Mouse (Mus musculus): Measurements from ENCODE around the gene Nradd. TPM values are rescaled to one million over a fixed set of nuclear protein-coding genes. Genes with fewer than 3 reads are reported as not detected.

Nradd gene
- 34.9 and 38.0 TPM in 2 replicates for polyA plus RNA-seq (2015; fragmentation: Nextera tagmentation; extraction: Ambion mirVana)

GRCm38 (mm10) chr9:110624361-110625166 is at the start of gene Nradd:
Gene Nradd, minus strand, starts transcription at chr9:110624452.
- peaks cover 39% of the 10 kb centered on the region for H3K36me3 ChIP-seq
- H3K27me3 ChIP-seq, result 0 out of 2 replicates have a peak, but pooled peaks cover 5% of the 10 kb centered on the region
- ATAC-seq (ENCODE audit: low FRiP score), result peak; percentile 94
- H3K9ac ChIP-seq, result peak within 1 kb of the TSS; percentile 81
- H3K9me3 ChIP-seq, result no peaks in the 10 kb centered on the region
- peak within 1 kb of the TSS; percentile 97 for H3K4me2 ChIP-seq
- peak within 1 kb of the TSS; percentile 92 for H3K27ac ChIP-seq
- peaks cover 29% of the 10 kb centered on the region for H3K4me1 ChIP-seq (replicated peaks)
- H3K4me3 ChIP-seq, result peak within 1 kb of the TSS; percentile 54
- under 1% methylated on average over 41 of the region's 41 CpGs for WGBS

DNA sequence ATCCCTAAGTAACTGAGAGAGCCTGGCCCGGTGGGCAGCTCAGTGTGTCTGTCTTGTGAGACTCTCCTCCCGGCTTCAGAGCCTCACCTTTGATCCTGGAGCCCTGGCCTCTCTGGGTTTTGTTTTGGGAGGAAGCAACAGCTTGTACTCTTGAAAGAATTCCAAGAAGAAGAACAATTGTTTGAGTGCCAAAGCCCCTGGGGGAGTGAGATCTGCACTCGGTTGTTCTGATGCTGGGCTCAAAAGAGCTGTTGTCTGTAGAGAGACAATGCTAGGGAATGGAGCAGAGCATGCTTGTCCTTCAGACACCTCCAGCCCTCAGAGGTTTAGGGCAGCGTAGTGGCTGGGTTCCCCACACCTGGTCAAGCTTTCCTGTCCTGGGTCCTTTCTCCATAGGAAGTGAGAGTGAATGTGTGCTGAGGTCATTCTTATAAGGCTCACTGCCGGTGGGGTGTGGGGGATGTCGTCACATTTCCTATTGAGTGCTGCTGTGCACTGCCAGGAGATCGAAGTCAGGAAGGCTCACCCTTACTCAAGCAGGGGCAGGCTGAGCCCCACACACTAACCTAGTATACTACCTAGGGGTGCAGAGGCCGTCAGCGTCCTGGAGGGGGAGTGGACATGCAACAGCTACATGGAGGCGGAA is 49.0 kb upstream of the Nradd start:
- H3K27ac ChIP-seq, result peak overlapping the region; percentile 30; the same call in 1 of the 2 replicates
- H3K27me3 ChIP-seq, result no peaks in the 10 kb centered on the region
- H3K4me1 ChIP-seq (replicated peaks), result peaks cover 29% of the 10 kb centered on the region
- H3K9me3 ChIP-seq, result no peaks in the 10 kb centered on the region
- H3K9ac ChIP-seq, result peak overlapping the region; percentile 55
- WGBS, result 51% methylated on average over 10 of the region's 10 CpGs
- no peaks in the 10 kb centered on the region for H3K36me3 ChIP-seq
- H3K4me3 ChIP-seq, result no peak overlapping the region
- ATAC-seq (ENCODE audit: low FRiP score), result 0 out of 2 replicates have a peak, but pooled peaks have one; percentile 24
- H3K4me2 ChIP-seq, result 0 out of 2 replicates have a peak overlapping the region, but pooled peaks have one; percentile 1

DNA sequence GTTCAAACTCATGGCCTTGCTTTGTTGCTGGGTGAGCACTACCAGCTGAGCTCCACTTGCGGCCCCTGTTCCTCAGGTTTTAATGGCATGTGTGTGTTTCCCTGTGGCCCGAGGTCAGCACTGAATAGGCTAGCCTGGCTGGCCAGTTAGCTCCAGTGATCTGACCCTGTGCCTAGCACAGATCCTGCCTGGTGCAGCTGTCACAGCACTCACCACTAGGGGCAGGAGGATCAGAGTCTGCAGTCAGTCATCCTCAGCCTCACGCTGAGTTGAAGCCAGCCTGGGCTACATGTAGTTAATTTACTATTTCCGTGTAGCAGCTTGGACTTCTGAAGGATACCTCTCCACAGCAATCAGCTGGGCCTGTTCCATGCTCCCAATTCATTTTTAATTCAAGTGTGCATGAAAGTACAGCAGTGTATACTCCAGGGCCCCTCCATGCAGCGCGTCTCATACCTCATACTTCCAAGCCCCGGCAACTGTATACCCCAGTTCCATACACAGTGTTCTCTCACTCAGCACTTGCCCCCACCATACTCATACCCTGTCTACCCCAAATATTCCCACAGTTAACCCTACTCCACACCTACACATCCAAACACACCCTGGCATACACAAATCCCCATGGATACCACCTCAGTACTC is 48.3 kb upstream of the Nradd start:
- no peaks in the 10 kb centered on the region for H3K36me3 ChIP-seq
- H3K4me1 ChIP-seq (replicated peaks), result peaks cover 23% of the 10 kb centered on the region
- 0 out of 2 replicates have a peak, but pooled peaks have one; percentile 28 for ATAC-seq (ENCODE audit: low FRiP score)
- H3K4me2 ChIP-seq, result no peak overlapping the region
- 63% methylated on average over 7 of the region's 7 CpGs for WGBS
- H3K9ac ChIP-seq, result peak overlapping the region; percentile 55; the same call in 1 of the 2 replicates
- no peak overlapping the region for H3K4me3 ChIP-seq
- peak overlapping the region; percentile 30; the same call in 1 of the 2 replicates for H3K27ac ChIP-seq
- no peaks in the 10 kb centered on the region for H3K9me3 ChIP-seq
- H3K27me3 ChIP-seq, result no peaks in the 10 kb centered on the region

DNA sequence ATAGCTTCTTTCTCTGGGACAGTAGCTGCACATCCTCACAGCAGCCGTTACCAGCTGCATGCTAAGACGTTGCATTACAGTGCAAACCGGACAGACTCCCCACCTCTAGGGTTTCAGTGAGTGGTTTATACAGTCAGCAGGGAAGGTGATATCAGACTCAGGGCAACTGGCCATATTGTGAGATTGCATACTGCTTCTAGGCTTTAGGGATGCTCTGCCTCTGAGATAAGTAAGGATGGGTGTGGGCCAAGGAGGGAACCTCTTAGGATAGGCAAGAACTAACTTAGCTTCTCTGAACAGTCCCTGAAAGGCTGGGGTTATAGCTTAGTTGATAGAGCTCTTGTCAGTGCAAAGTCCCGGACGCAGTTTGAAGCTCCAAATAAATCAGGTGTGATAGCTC is 45.5 kb upstream of the Nradd start:
- WGBS, result 93% methylated on average over 5 of the region's 5 CpGs
- ATAC-seq (ENCODE audit: low FRiP score), result no peak
- no peak overlapping the region for H3K4me2 ChIP-seq

GRCm38 (mm10) chr9:110668601-110669293 is 44.5 kb upstream of the Nradd start:
- no peak overlapping the region for H3K27ac ChIP-seq
- WGBS, result 95% methylated on average over 6 of the region's 6 CpGs
- no peak for ATAC-seq (ENCODE audit: low FRiP score)
- H3K9ac ChIP-seq, result no peak overlapping the region
- no peaks in the 10 kb centered on the region for H3K36me3 ChIP-seq
- peaks cover 49% of the 10 kb centered on the region for H3K4me1 ChIP-seq (replicated peaks)
- H3K27me3 ChIP-seq, result no peaks in the 10 kb centered on the region
- no peak overlapping the region for H3K4me2 ChIP-seq
- H3K4me3 ChIP-seq, result no peak overlapping the region
- no peaks in the 10 kb centered on the region for H3K9me3 ChIP-seq

More for the DNA sequence above, 45.5 kb upstream of the Nradd start:
- Histone ChIP-seq H3K4me1 (replicated peaks) (peaks cover 42% of the 10 kb centered on the region), H3K9me3 (no peaks in the 10 kb centered on the region), H3K27me3 (no peaks in the 10 kb centered on the region), H3K9ac (no peak overlapping the region), H3K4me3 (no peak overlapping the region), H3K36me3 (no peaks in the 10 kb centered on the region), H3K27ac (no peak overlapping the region)

DNA sequence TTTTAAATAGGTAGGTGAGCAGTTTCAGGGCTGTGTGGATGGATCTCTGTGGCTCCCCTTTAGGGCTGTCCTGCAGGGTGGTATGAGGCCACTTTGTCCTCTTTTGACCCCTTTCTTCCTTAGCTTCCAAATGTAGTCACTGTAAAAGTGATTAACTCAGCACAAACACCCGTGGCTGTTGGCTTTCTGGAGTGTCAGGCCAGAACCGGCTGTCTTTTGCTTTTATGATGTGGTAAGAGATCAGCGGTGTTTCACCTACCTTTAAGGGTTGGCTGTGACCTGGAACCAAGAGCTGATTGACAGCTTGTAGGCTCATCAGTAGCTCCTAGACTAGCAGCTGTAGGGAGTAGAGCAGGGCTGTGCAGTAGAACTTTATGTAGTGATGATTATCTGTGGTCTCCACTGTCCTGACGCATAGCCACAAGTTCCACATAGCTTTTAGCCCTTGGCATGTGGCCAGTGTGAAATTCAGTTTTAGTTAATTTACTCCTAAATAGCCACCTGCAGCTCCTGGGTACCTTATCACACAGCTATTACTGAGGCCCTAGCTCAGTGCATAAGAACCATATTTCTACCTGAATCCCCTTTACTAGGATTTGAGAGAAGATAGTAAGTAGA is 43.1 kb upstream of the Nradd start:
- H3K9me3 ChIP-seq, result no peaks in the 10 kb centered on the region
- no peak overlapping the region for H3K4me3 ChIP-seq
- WGBS, result 79% methylated on average over 4 of the region's 4 CpGs
- no peaks in the 10 kb centered on the region for H3K36me3 ChIP-seq
- ATAC-seq (ENCODE audit: low FRiP score), result no peak
- no peaks in the 10 kb centered on the region for H3K27me3 ChIP-seq
- H3K4me1 ChIP-seq (replicated peaks), result peaks cover 39% of the 10 kb centered on the region
- no peak overlapping the region for H3K9ac ChIP-seq
- H3K4me2 ChIP-seq, result no peak overlapping the region
- H3K27ac ChIP-seq, result no peak overlapping the region

- 0 out of 2 replicates have a peak overlapping the region, but pooled peaks have one; percentile 35 for H3K27ac ChIP-seq
- H3K9ac ChIP-seq, result no peak overlapping the region
- no peak overlapping the region for H3K4me3 ChIP-seq
- H3K27me3 ChIP-seq, result no peaks in the 10 kb centered on the region
- H3K4me1 ChIP-seq (replicated peaks), result peaks cover 38% of the 10 kb centered on the region
- no peaks in the 10 kb centered on the region for H3K9me3 ChIP-seq
- H3K4me2 ChIP-seq, result no peak overlapping the region
- H3K36me3 ChIP-seq, result no peaks in the 10 kb centered on the region
- ATAC-seq (ENCODE audit: low FRiP score), result no peak
- WGBS, result 38% methylated on average over 8 of the region's 8 CpGs
Observed at GRCm38 (mm10) chr9:110666374-110666773, 42.1 kb upstream of the Nradd start.

- no peak for ATAC-seq (ENCODE audit: low FRiP score)
- peak overlapping the region; percentile 35; the same call in 1 of the 2 replicates for H3K27ac ChIP-seq
- WGBS, result 36% methylated on average over 4 of the region's 4 CpGs
Observed at GRCm38 (mm10) chr9:110665912-110666311, 41.7 kb upstream of the Nradd start.

GRCm38 (mm10) chr9:110662844-110663243 is 38.6 kb upstream of the Nradd start:
- 91% methylated on average over 1 of the region's 1 CpGs for WGBS
- peaks cover 44% of the 10 kb centered on the region for H3K4me1 ChIP-seq (replicated peaks)
- no peaks in the 10 kb centered on the region for H3K36me3 ChIP-seq
- H3K4me2 ChIP-seq, result no peak overlapping the region
- no peak overlapping the region for H3K9ac ChIP-seq
- H3K4me3 ChIP-seq, result no peak overlapping the region
- H3K27ac ChIP-seq, result no peak overlapping the region
- no peaks in the 10 kb centered on the region for H3K27me3 ChIP-seq
- no peak for ATAC-seq (ENCODE audit: low FRiP score)
- no peaks in the 10 kb centered on the region for H3K9me3 ChIP-seq

More at GRCm38 (mm10) chr9:110665912-110666311, 41.7 kb upstream of the Nradd start:
- H3K4me1 ChIP-seq (replicated peaks), result peaks cover 34% of the 10 kb centered on the region
- H3K9ac ChIP-seq, result peak overlapping the region; percentile 29; the same call in 1 of the 2 replicates
- no peaks in the 10 kb centered on the region for H3K36me3 ChIP-seq
- no peaks in the 10 kb centered on the region for H3K27me3 ChIP-seq
- H3K4me3 ChIP-seq, result no peak overlapping the region
- H3K9me3 ChIP-seq, result no peaks in the 10 kb centered on the region
- no peak overlapping the region for H3K4me2 ChIP-seq

- H3K27ac ChIP-seq, result no peak overlapping the region
- H3K4me2 ChIP-seq, result no peak overlapping the region
- no peaks in the 10 kb centered on the region for H3K27me3 ChIP-seq
- H3K4me1 ChIP-seq (replicated peaks), result peaks cover 41% of the 10 kb centered on the region
- H3K36me3 ChIP-seq, result no peaks in the 10 kb centered on the region
- H3K4me3 ChIP-seq, result no peak overlapping the region
- WGBS, result 90% methylated on average over 7 of the region's 7 CpGs
- ATAC-seq (ENCODE audit: low FRiP score), result no peak
- no peak overlapping the region for H3K9ac ChIP-seq
- H3K9me3 ChIP-seq, result no peaks in the 10 kb centered on the region
Observed at GRCm38 (mm10) chr9:110660856-110661612, 36.8 kb upstream of the Nradd start.

DNA sequence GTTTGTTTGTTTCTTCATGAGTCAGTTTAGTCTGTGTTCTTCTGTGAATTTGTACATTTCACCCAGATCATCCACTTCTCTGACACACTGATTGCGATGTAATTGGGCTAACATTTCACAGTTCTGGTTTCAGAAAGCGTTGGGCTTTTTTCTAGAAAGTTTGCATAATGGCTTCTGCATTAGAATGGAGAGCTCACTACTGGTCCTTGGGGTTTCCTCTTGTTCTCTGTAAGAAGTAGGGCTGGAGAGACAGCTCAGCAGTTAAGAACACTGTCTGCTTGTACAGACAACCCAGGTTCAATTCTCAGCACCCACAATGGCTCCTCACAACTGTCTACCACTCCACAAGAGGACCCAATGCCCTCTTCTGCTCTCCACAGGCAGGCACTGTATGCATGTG is 36.0 kb upstream of the Nradd start:
- no peak overlapping the region for H3K9ac ChIP-seq
- H3K4me3 ChIP-seq, result no peak overlapping the region
- no peaks in the 10 kb centered on the region for H3K9me3 ChIP-seq
- 88% methylated on average over 2 of the region's 2 CpGs for WGBS
- H3K36me3 ChIP-seq, result no peaks in the 10 kb centered on the region
- H3K27me3 ChIP-seq, result no peaks in the 10 kb centered on the region
- peaks cover 43% of the 10 kb centered on the region for H3K4me1 ChIP-seq (replicated peaks)
- no peak overlapping the region for H3K4me2 ChIP-seq
- no peak for ATAC-seq (ENCODE audit: low FRiP score)
- no peak overlapping the region for H3K27ac ChIP-seq

Measured in hindbrain, embryonic 13.5 days (tissue).